Mouse (Mus musculus): ENCODE data around the gene Pkn1. TPM values are rescaled to one million over a fixed set of nuclear protein-coding genes. Genes with fewer than 3 reads are reported as not detected.
A peak's percentile ranks its signal among the peaks of the same experiment; 100 is the strongest.

Pkn1 gene
- total and polyA plus RNA-seq, 2 experiments from 2014 or later: 18.2 to 65.6 TPM

GRCm38 (mm10) chr8:83664931-83665625, 33.9 kb downstream of the Pkn1 start:
- H3K9me3 ChIP-seq (ENCODE audit: low read length): no peaks in the 10 kb centered on the region
- DNase-seq (ENCODE audit: low spot score) (no peak), ATAC-seq (no peak)
- WGBS: 27% methylated on average over 2 of the region's 2 CpGs
- peaks cover 27% of the 10 kb centered on the region for H3K4me1 ChIP-seq (ENCODE audit: insufficient read depth, low read length)
- H3K36me3 ChIP-seq (ENCODE audit: insufficient read depth, low read length): peaks cover 8% of the 10 kb centered on the region; the same call in 1 of the 2 replicates
- H3K4me2 ChIP-seq (ENCODE audit: low read depth, low read length): no peak overlapping the region
- H3K27me3 ChIP-seq (ENCODE audit: insufficient read depth, low read length): no peaks in the 10 kb centered on the region
- no peak for TF ChIP-seq CTCF (IDR thresholded peaks at IDR 0.05; ENCODE audit: low read depth)
- no peak overlapping the region for H3K4me3 ChIP-seq (ENCODE audit: low read length)
- no peak overlapping the region for H3K9ac ChIP-seq (replicated peaks; ENCODE audit: low read length)
- H3K27ac ChIP-seq: no peak overlapping the region

DNA sequence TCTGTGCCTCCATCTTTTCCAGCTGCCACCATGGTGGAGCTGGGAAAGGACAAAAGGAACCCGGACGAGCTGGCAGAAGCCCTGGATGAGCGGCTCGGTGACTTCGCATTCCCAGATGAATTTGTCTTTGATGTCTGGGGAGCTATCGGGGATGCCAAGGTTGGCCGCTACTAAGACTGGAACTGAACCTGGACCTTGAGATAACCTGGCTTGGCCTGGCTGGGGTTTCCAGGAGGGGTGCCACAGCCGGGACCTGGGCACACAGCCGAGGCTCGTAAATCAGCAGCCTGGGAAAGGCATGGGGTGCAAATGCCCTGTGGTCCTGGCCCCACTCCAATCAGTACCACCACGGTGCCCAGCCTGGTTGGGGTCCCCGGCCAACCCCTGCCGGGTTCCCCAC, 34.9 kb downstream of the Pkn1 start:
- Histone ChIP-seq H3K9ac (replicated peaks; ENCODE audit: low read length) (no peak overlapping the region), H3K9me3 (ENCODE audit: low read length) (no peaks in the 10 kb centered on the region), H3K4me1 (ENCODE audit: insufficient read depth, low read length) (peaks cover 27% of the 10 kb centered on the region), H3K27ac (no peak overlapping the region), H3K4me3 (ENCODE audit: low read length) (no peak overlapping the region), H3K36me3 (ENCODE audit: insufficient read depth, low read length) (no peaks in the 10 kb centered on the region), H3K4me2 (ENCODE audit: low read depth, low read length) (no peak overlapping the region), H3K27me3 (ENCODE audit: insufficient read depth, low read length) (no peaks in the 10 kb centered on the region)
- ATAC-seq (no peak), DNase-seq (ENCODE audit: low spot score) (no peak)
- no peak for TF ChIP-seq CTCF (IDR thresholded peaks at IDR 0.05; ENCODE audit: low read depth)
- 81% methylated on average over 13 of the region's 13 CpGs for WGBS

DNA sequence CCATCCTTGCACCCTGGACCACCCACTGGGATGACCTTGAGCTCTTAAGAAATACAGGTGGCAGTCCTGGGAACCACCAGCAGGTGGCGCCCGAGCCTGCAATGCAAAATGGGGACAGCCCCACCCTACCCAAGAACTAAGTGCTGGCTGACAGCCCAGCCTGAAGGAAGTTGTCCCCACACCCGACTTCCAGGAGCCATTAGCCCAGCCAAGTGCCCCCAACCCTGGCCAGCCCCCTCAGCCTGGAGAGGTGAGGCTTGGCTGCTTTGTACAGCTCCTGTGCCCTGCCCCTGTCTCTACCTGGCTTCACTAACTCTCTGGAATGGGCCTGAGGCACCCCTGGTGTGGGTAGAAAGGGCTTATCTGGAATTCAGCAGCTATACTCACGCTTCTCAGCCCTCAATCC, 36.6 kb downstream of the Pkn1 start:
- Histone ChIP-seq H3K4me1 (ENCODE audit: insufficient read depth, low read length) (peaks cover 22% of the 10 kb centered on the region), H3K27ac (peak overlapping the region; percentile 54)
- peak; percentile 95 for TF ChIP-seq CTCF (IDR thresholded peaks at IDR 0.05; ENCODE audit: low read depth)

DNA sequence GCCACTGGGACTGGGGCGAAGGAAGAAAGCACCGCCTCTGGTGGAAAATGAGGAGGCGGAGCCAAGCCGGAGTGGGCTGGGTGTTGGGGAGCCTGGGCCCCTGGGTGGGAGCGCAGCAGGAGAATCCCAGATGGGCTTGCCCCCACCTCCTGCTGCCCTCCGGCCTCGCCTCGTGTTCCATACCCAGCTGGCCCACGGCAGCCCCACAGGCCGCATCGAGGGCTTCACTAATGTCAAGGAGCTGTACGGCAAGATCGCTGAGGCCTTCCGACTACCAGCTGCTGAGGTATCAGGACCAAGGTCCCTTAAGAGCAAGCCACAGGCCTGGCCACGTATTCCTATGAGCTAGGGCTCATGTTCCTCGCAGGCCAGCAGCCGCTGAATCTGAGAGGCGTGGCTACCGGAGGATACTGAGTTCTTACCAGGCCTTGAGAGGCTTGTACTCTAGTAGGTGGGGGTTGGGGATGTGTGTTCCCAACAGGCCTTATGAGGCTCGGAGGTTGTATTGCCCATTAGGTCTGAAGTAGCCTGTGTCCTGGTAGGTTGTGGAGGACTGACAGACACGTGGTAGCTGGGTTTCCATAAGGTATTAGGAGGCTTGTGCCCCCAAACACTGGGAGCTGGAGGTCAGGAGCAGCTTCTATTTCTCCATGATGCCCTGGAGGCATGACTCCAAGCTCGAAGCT, 37.8 kb downstream of the Pkn1 start:
- DNase-seq (ENCODE audit: low spot score) (no peak), ATAC-seq (no peak)
- Histone ChIP-seq H3K4me2 (ENCODE audit: low read depth, low read length) (peak overlapping the region; percentile 19; the same call in 1 of the 2 replicates), H3K27me3 (ENCODE audit: insufficient read depth, low read length) (no peaks in the 10 kb centered on the region), H3K4me1 (ENCODE audit: insufficient read depth, low read length) (peaks cover 16% of the 10 kb centered on the region), H3K9me3 (ENCODE audit: low read length) (no peaks in the 10 kb centered on the region), H3K27ac (peak overlapping the region; percentile 15; the same call in 1 of the 2 replicates), H3K36me3 (ENCODE audit: insufficient read depth, low read length) (no peaks in the 10 kb centered on the region), H3K9ac (replicated peaks; ENCODE audit: low read length) (no peak overlapping the region; the same call in 1 of the 2 replicates), H3K4me3 (ENCODE audit: low read length) (no peak overlapping the region)
- no peak for TF ChIP-seq CTCF (IDR thresholded peaks at IDR 0.05; ENCODE audit: low read depth)
- 29% methylated on average over 22 of the region's 22 CpGs for WGBS

More for the DNA sequence above, 36.6 kb downstream of the Pkn1 start:
- no peak overlapping the region for H3K4me2 ChIP-seq (ENCODE audit: low read depth, low read length)
- no peaks in the 10 kb centered on the region for H3K9me3 ChIP-seq (ENCODE audit: low read length)
- DNase-seq (ENCODE audit: low spot score) (peak; percentile 93), ATAC-seq (peak; percentile 57)
- no peak overlapping the region for H3K9ac ChIP-seq (replicated peaks; ENCODE audit: low read length)
- 13% methylated on average over 4 of the region's 4 CpGs for WGBS
- H3K36me3 ChIP-seq (ENCODE audit: insufficient read depth, low read length): no peaks in the 10 kb centered on the region
- H3K27me3 ChIP-seq (ENCODE audit: insufficient read depth, low read length): no peaks in the 10 kb centered on the region
- H3K4me3 ChIP-seq (ENCODE audit: low read length): no peak overlapping the region

DNA sequence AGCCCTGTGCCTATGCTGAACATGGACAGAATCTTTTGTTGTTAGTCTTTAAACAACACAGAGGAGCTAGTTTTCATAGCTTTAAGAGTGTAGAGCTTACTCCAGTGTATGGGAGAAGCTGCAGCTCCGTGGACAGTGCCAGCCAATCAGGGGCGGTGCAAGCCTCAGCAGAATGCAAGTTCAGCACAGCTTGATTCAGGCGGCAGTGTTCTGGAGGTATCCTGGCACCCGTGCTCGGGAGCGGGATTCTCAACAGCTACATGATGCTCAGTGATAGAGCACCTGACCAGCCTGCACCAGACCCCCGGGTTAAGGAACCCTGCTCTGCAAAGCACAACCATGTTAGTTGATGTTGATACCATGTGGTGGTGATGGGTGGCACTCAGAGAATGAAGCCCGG, 38.4 kb downstream of the Pkn1 start:
- Histone ChIP-seq H3K4me1 (ENCODE audit: insufficient read depth, low read length) (peaks cover 16% of the 10 kb centered on the region), H3K27ac (peak overlapping the region; percentile 15; the same call in 1 of the 2 replicates), H3K4me3 (ENCODE audit: low read length) (no peak overlapping the region), H3K36me3 (ENCODE audit: insufficient read depth, low read length) (no peaks in the 10 kb centered on the region), H3K9me3 (ENCODE audit: low read length) (no peaks in the 10 kb centered on the region), H3K27me3 (ENCODE audit: insufficient read depth, low read length) (no peaks in the 10 kb centered on the region), H3K4me2 (ENCODE audit: low read depth, low read length) (peak overlapping the region; percentile 19; the same call in 1 of the 2 replicates), H3K9ac (replicated peaks; ENCODE audit: low read length) (no peak overlapping the region; the same call in 1 of the 2 replicates)
- TF ChIP-seq CTCF (IDR thresholded peaks at IDR 0.05; ENCODE audit: low read depth): no peak
- 3% methylated on average over 8 of the region's 8 CpGs for WGBS
- no peak for DNase-seq (ENCODE audit: low spot score)
- ATAC-seq: 0 out of 2 replicates have a peak, but pooled peaks have one; percentile 13

DNA sequence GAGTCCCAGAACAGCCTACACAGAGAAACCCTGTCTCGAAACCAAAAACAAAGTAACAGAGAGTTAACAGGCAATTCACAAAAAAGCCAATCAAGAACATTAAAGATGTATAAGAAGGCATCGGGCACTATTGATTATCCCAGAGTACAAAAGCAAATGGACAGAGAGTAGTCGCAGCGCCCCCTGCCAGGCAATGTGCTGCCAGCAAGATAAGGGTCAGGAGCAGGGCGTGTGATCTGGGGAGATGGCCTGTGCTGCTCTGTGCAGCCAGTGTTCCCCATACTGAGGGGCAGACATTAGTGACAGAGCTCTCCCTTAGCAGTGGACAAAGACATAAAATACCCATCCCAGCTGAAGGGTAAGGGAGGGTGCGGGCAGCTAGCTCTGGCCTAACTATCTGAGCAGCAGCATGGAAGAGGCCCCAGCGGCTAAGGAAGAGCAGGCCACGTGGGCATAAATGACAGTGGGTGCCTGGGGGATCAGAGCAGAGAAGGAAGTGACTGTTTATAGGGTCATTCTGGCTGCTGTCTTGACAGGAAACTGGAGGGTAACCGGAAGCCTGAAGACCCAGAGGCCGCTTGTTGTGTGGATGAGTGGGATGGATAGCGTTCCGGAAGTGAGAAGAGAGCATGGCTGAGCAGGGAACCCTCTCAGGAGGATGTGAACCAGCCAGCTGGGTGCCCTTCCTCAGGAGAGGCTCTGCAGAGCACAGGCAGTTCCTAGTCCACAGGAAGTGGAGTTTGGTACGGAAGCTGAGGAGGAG, 42.3 kb downstream of the Pkn1 start:
- 85% methylated on average over 13 of the region's 13 CpGs for WGBS
- DNase-seq (ENCODE audit: low spot score) (no peak), ATAC-seq (no peak)
- Histone ChIP-seq H3K36me3 (ENCODE audit: insufficient read depth, low read length) (no peaks in the 10 kb centered on the region), H3K9ac (replicated peaks; ENCODE audit: low read length) (no peak overlapping the region), H3K4me1 (ENCODE audit: insufficient read depth, low read length) (peaks cover 22% of the 10 kb centered on the region), H3K27me3 (ENCODE audit: insufficient read depth, low read length) (no peaks in the 10 kb centered on the region), H3K4me2 (ENCODE audit: low read depth, low read length) (no peak overlapping the region), H3K4me3 (ENCODE audit: low read length) (no peak overlapping the region), H3K27ac (no peak overlapping the region), H3K9me3 (ENCODE audit: low read length) (no peaks in the 10 kb centered on the region)
- TF ChIP-seq CTCF (IDR thresholded peaks at IDR 0.05; ENCODE audit: low read depth): peak; percentile 32
